Mouse (Mus musculus) myocyte (in vitro differentiated cells): ENCODE measurements around the gene Sergef. TPM values are rescaled to one million over a fixed set of nuclear protein-coding genes. Genes with fewer than 3 reads are reported as not detected.

ENCODE experiments used
- H3K27me3 ChIP-seq: one replicate; pipeline ENCODE4 v1.6.1; 2011; ENCODE audit not compliant: control insufficient read depth, insufficient read depth, insufficient read length
- H3K36me3 ChIP-seq: one replicate; pipeline ENCODE4 v1.6.1; 2011; ENCODE audit not compliant: control insufficient read depth, insufficient read depth
- H3K4me2 ChIP-seq: one replicate; pipeline ENCODE4 v1.6.1; 2011; ENCODE audit warnings: low read depth, control low read depth
- H3K4me3 ChIP-seq: one replicate; pipeline ENCODE4 v1.5.1; 2011; ENCODE audit warnings: mild to moderate bottlenecking, control low read depth, moderate library complexity
- H3K79me2 ChIP-seq: one replicate; pipeline ENCODE4 v1.6.1; 2011; ENCODE audit not compliant: control insufficient read depth, insufficient read depth
- H3ac ChIP-seq: one replicate; pipeline ENCODE4 v1.6.1; 2011; ENCODE audit not compliant: control insufficient read depth, insufficient read length
- CEBPB ChIP-seq: IDR thresholded peaks from 2 replicates; pipeline ENCODE4 v1.6.1; 2011; ENCODE audit warnings: mild to moderate bottlenecking, moderate library complexity; ENCODE audit not compliant: poor library complexity, insufficient read depth, severe bottlenecking
- E2F4 ChIP-seq: IDR thresholded peaks from one replicate; pipeline ENCODE4 v1.6.1; 2011; ENCODE audit warnings: mild to moderate bottlenecking, control low read depth, moderate library complexity; ENCODE audit not compliant: insufficient read depth
- MAX ChIP-seq: IDR thresholded peaks from one replicate; pipeline ENCODE4 v1.6.1; 2011; ENCODE audit warnings: low read depth, mild to moderate bottlenecking, control low read depth
- MYOD1 ChIP-seq, 3 experiments: IDR thresholded peaks; one replicate each; pipeline ENCODE4 v1.6.1; 2011; ENCODE audit warnings: control low read depth in 2 of 3, low read depth in 2 of 3, mild to moderate bottlenecking in 2 of 3, moderate library complexity in 1 of 3; ENCODE audit not compliant: insufficient read length in 2 of 3, control insufficient read depth in 1 of 3
- MYOG ChIP-seq, 3 experiments: IDR thresholded peaks; one replicate each; pipeline ENCODE4 v1.6.1; 2011; ENCODE audit warnings: control low read depth in 2 of 3, low read depth in 2 of 3, mild to moderate bottlenecking in 2 of 3; ENCODE audit not compliant: insufficient read length in 2 of 3, control insufficient read depth in 1 of 3, insufficient read depth in 1 of 3
- POLR2A ChIP-seq: IDR thresholded peaks from one replicate; pipeline ENCODE4 v1.6.1; 2011; ENCODE audit warnings: low read depth, mild to moderate bottlenecking, control low read depth, moderate library complexity; ENCODE audit not compliant: insufficient read length
- POLR2AphosphoS2 ChIP-seq: IDR thresholded peaks from one replicate; pipeline ENCODE4 v1.6.1; 2011; ENCODE audit warnings: low read depth, control low read depth; ENCODE audit not compliant: insufficient read length
- REST ChIP-seq: IDR thresholded peaks from one replicate; pipeline ENCODE4 v1.6.1; 2011; ENCODE audit warnings: mild to moderate bottlenecking, control low read depth, moderate library complexity; ENCODE audit not compliant: insufficient read depth, insufficient read length
- SRF ChIP-seq: IDR thresholded peaks from one replicate; pipeline ENCODE4 v1.6.1; 2011; ENCODE audit warnings: low read depth; ENCODE audit not compliant: control insufficient read depth, insufficient read length
- TCF12 ChIP-seq: IDR thresholded peaks from one replicate; pipeline ENCODE4 v1.6.1; 2011; ENCODE audit warnings: mild to moderate bottlenecking, control low read depth; ENCODE audit not compliant: poor library complexity, insufficient read depth, severe bottlenecking
- TCF3 ChIP-seq: IDR thresholded peaks from one replicate; pipeline ENCODE4 v1.6.1; 2011; ENCODE audit warnings: low read depth, control low read depth; ENCODE audit not compliant: insufficient read length
- USF1 ChIP-seq: IDR thresholded peaks from one replicate; pipeline ENCODE4 v1.6.1; 2011; ENCODE audit warnings: low read depth, mild to moderate bottlenecking, control low read depth, moderate library complexity
- polyA plus RNA-seq: library from polyadenylated mRNA; unstranded; fragments of >200 nt; fragmentation: generic; extraction: Trizol; gene quantifications from one replicate; pipeline ENCODE4 v1.2.1, GENCODE M21; 2012; ENCODE audit warnings: missing spikeins

Sergef gene
- polyA plus RNA-seq, 1 experiment = 13.9 TPM

GRCm38 (mm10) chr7:46473141-46473540 lies 166.5 kb downstream of the Sergef start:
- Histone ChIP-seq H3K36me3 (no peaks in the 10 kb centered on the region), H3K4me2 (no peak overlapping the region), H3K27me3 (no peaks in the 10 kb centered on the region), H3ac (no peak overlapping the region), H3K79me2 (no peaks in the 10 kb centered on the region), H3K4me3 (no peak overlapping the region)
- TF ChIP-seq POLR2AphosphoS2 = no peak
- TF ChIP-seq SRF = no peak
- TF ChIP-seq POLR2A = no peak
- no peak for TF ChIP-seq MAX
- no peak for TF ChIP-seq MYOG (IDR thresholded peaks at IDR 0.05; ENCODE audit: control insufficient read depth in 1 of 3, insufficient read depth in 1 of 3, insufficient read length in 2 of 3, low read depth in 2 of 3)
- no peak for TF ChIP-seq E2F4
- TF ChIP-seq TCF12 = no peak
- no peak for TF ChIP-seq CEBPB
- TF ChIP-seq USF1 = no peak

- H3K27me3 ChIP-seq = no peaks in the 10 kb centered on the region
- H3K4me2 ChIP-seq = no peak overlapping the region
- H3K4me3 ChIP-seq = no peak overlapping the region
- no peak for TF ChIP-seq CEBPB
- no peak for TF ChIP-seq MAX
- no peak for TF ChIP-seq TCF3
- TF ChIP-seq SRF = no peak
- no peak for TF ChIP-seq E2F4
- TF ChIP-seq TCF12 = no peak
- no peak for TF ChIP-seq POLR2A
- no peak for TF ChIP-seq POLR2AphosphoS2
- no peak for TF ChIP-seq USF1
- H3K36me3 ChIP-seq = no peaks in the 10 kb centered on the region
- H3K79me2 ChIP-seq = no peaks in the 10 kb centered on the region
- H3ac ChIP-seq = no peak overlapping the region
These were observed 168.4 kb downstream of the Sergef start for GRCm38 (mm10) chr7:46471054-46471737.

GRCm38 (mm10) chr7:46469542-46469941 lies 170.1 kb downstream of the Sergef start:
- Histone ChIP-seq H3K27me3 (no peaks in the 10 kb centered on the region), H3ac (no peak overlapping the region), H3K4me3 (no peak overlapping the region), H3K79me2 (no peaks in the 10 kb centered on the region), H3K4me2 (no peak overlapping the region), H3K36me3 (no peaks in the 10 kb centered on the region)
- TF ChIP-seq TCF12 (no peak), POLR2AphosphoS2 (no peak), SRF (no peak), TCF3 (no peak), USF1 (no peak), MYOG (IDR thresholded peaks at IDR 0.05; ENCODE audit: control insufficient read depth in 1 of 3, insufficient read depth in 1 of 3, insufficient read length in 2 of 3, low read depth in 2 of 3) (no peak), E2F4 (no peak), CEBPB (no peak), POLR2A (no peak), MAX (no peak), MYOD1 (IDR thresholded peaks at IDR 0.05; ENCODE audit: control insufficient read depth in 1 of 3, insufficient read length in 2 of 3, low read depth in 2 of 3) (no peak), REST (no peak)

GRCm38 (mm10) chr7:46466422-46466981 lies 173.1 kb downstream of the Sergef start:
- Histone ChIP-seq H3K36me3 (no peaks in the 10 kb centered on the region), H3K4me3 (no peak overlapping the region), H3K4me2 (no peak overlapping the region), H3ac (no peak overlapping the region), H3K27me3 (peaks cover under 1% of the 10 kb centered on the region), H3K79me2 (no peaks in the 10 kb centered on the region)
- TF ChIP-seq CEBPB = no peak
- no peak for TF ChIP-seq MAX
- no peak for TF ChIP-seq SRF
- TF ChIP-seq MYOD1 (IDR thresholded peaks at IDR 0.05; ENCODE audit: control insufficient read depth in 1 of 3, insufficient read length in 2 of 3, low read depth in 2 of 3) = no peak
- TF ChIP-seq TCF12 = no peak

- Histone ChIP-seq H3K4me2 (no peak overlapping the region), H3ac (no peak overlapping the region), H3K79me2 (no peaks in the 10 kb centered on the region), H3K27me3 (peaks cover 14% of the 10 kb centered on the region), H3K36me3 (no peaks in the 10 kb centered on the region), H3K4me3 (no peak overlapping the region)
- TF ChIP-seq MAX = no peak
- TF ChIP-seq E2F4 = no peak
- no peak for TF ChIP-seq SRF
- no peak for TF ChIP-seq MYOG (IDR thresholded peaks at IDR 0.05; ENCODE audit: control insufficient read depth in 1 of 3, insufficient read depth in 1 of 3, insufficient read length in 2 of 3, low read depth in 2 of 3)
- TF ChIP-seq CEBPB = no peak
- no peak for TF ChIP-seq USF1
- TF ChIP-seq TCF3 = no peak
- TF ChIP-seq POLR2A = no peak
- no peak for TF ChIP-seq POLR2AphosphoS2
- no peak for TF ChIP-seq TCF12
- TF ChIP-seq MYOD1 (IDR thresholded peaks at IDR 0.05; ENCODE audit: control insufficient read depth in 1 of 3, insufficient read length in 2 of 3, low read depth in 2 of 3) = no peak
- no peak for TF ChIP-seq REST
These were observed 176.5 kb downstream of the Sergef start for GRCm38 (mm10) chr7:46463136-46463535.
